Mouse (Mus musculus) forebrain, embryonic 10.5 days (tissue): ENCODE data around the gene Dctd. TPM values are rescaled to one million over a fixed set of nuclear protein-coding genes. Genes with fewer than 3 reads are reported as not detected.
A peak's percentile ranks its signal among the peaks of the same experiment; 100 is the strongest.

Experiments
- DNase-seq: peaks from one replicate; pipeline ENCODE4 v3.0.0-alpha.2; 2017; ENCODE audit warnings: low spot score; ENCODE audit errors: extremely low spot score
- H3K27ac ChIP-seq: fragments of 300-500 bp; sonication (generic); 2 replicates; pipeline ENCODE4 v1.5.1; 2016; ENCODE audit warnings: mild to moderate bottlenecking
- H3K27me3 ChIP-seq: fragments of 300-500 bp; sonication (generic); 2 replicates; pipeline ENCODE4 v1.6.1; 2016; ENCODE audit warnings: mild to moderate bottlenecking; ENCODE audit not compliant: poor library complexity, severe bottlenecking
- H3K36me3 ChIP-seq: fragments of 300-500 bp; sonication (generic); replicated peaks from 2 replicates; pipeline ENCODE4 v1.6.1; 2016; ENCODE audit warnings: mild to moderate bottlenecking, moderate library complexity
- H3K4me1 ChIP-seq: fragments of 300-500 bp; sonication (generic); 2 replicates; pipeline ENCODE4 v1.6.1; 2016
- H3K4me3 ChIP-seq: fragments of 300-500 bp; sonication (generic); 2 replicates; pipeline ENCODE4 v1.5.1; 2016; ENCODE audit warnings: mild to moderate bottlenecking, moderate library complexity
- H3K9me3 ChIP-seq: fragments of 300-500 bp; sonication (generic); 2 replicates; pipeline ENCODE4 v1.6.1; 2016; ENCODE audit warnings: mild to moderate bottlenecking, moderate library complexity
- WGBS: fragments of 180-500 bp; shearing (Covaris S2); methylation state at CpG from one replicate; pipeline ENCODE4 v1.1.7; 2016; 5-methylcytosine and 5-hydroxymethylcytosine counted together
- polyA plus RNA-seq: library from polyadenylated mRNA; unstranded; fragments of >200 nt; fragmentation: Nextera tagmentation; extraction: Ambion mirVana; gene quantifications from 2 replicates; pipeline ENCODE4 v1.2.1, GENCODE M21; 2016

Dctd gene
- polyA plus RNA-seq = 50.0 and 51.5 TPM in 2 replicates

- no peak for DNase-seq
- no peaks in the 10 kb centered on the region for H3K9me3 ChIP-seq
- WGBS = 92% methylated on average over 12 of the region's 12 CpGs
- peaks cover 16% of the 10 kb centered on the region for H3K4me1 ChIP-seq
- 0 out of 2 replicates have a peak within 1 kb of the TSS, but pooled peaks have one; percentile 25 for H3K27ac ChIP-seq
- H3K27me3 ChIP-seq = peaks cover 29% of the 10 kb centered on the region
- H3K36me3 ChIP-seq = no peaks in the 10 kb centered on the region
- peak within 1 kb of the TSS; percentile 38; the same call in 1 of the 2 replicates for H3K4me3 ChIP-seq
Measured at GRCm38 (mm10) chr8:48098792-48099191, at the start of gene Dctd. TSS of gene Dctd (plus strand) at chr8:48099092.

DNA sequence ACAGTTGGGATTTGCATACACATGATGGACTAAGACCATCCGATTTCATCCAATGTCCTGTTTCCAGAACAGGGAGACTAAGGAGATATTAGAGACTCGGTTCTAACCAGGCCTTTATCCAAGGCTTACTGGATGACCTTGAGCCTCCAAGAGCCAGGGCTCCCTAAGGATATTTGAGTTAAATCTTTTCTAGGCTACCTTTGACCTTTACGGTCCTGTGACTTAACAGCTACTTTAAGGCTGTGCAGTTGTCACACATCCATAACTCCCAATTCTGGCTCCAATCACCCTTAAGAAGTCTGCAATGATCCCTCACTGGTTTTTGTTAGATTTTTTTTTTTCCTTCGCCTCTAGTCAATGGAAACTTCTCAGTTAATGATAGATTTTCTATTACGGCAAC is 45.3 kb upstream of the Dctd start:
- no peaks in the 10 kb centered on the region for H3K9me3 ChIP-seq
- H3K4me3 ChIP-seq = no peak overlapping the region
- H3K27me3 ChIP-seq = no peaks in the 10 kb centered on the region
- no peaks in the 10 kb centered on the region for H3K4me1 ChIP-seq
- DNase-seq = no peak
- no peak overlapping the region for H3K27ac ChIP-seq
- 90% methylated on average over 5 of the region's 5 CpGs for WGBS
- no peaks in the 10 kb centered on the region for H3K36me3 ChIP-seq

DNA sequence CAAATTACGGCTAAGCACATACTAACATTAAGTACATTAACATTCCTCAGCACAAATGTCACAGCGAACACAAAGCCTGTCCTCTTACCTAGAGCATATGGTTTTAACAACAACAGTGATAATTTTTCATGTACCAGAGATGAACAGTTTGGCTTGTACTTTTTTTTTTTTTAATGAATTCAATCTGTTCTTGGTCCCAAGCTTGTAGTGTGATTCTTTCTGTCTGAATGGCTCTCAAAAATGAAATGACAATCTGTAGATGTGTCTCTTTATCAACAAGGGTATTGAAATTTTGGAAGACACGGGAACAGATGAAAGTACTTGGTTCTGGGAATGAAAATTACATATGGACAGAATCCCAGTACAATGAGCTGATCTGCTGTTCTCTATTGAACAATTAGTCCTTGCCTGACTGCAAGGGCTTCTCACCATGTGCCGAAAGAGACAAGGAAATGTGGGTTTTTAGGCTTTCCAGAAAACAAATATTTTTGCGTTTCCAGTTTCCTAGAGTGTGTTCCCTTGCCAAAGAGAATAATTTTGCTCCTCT is 35.3 kb upstream of the Dctd start:
- DNase-seq = no peak
- H3K4me3 ChIP-seq = no peak overlapping the region
- no peaks in the 10 kb centered on the region for H3K27me3 ChIP-seq
- no peaks in the 10 kb centered on the region for H3K9me3 ChIP-seq
- H3K27ac ChIP-seq = no peak overlapping the region
- H3K4me1 ChIP-seq = 0 out of 2 replicates have a peak, but pooled peaks cover 3% of the 10 kb centered on the region
- WGBS = 90% methylated on average over 5 of the region's 5 CpGs
- H3K36me3 ChIP-seq = no peaks in the 10 kb centered on the region

- H3K27me3 ChIP-seq = no peaks in the 10 kb centered on the region
- 89% methylated on average over 2 of the region's 2 CpGs for WGBS
- H3K4me1 ChIP-seq = no peaks in the 10 kb centered on the region
- no peak for DNase-seq
- no peak overlapping the region for H3K27ac ChIP-seq
- no peaks in the 10 kb centered on the region for H3K9me3 ChIP-seq
- H3K36me3 ChIP-seq = no peaks in the 10 kb centered on the region
- H3K4me3 ChIP-seq = no peak overlapping the region
Measured at GRCm38 (mm10) chr8:48074149-48074548, 24.7 kb upstream of the Dctd start.

DNA sequence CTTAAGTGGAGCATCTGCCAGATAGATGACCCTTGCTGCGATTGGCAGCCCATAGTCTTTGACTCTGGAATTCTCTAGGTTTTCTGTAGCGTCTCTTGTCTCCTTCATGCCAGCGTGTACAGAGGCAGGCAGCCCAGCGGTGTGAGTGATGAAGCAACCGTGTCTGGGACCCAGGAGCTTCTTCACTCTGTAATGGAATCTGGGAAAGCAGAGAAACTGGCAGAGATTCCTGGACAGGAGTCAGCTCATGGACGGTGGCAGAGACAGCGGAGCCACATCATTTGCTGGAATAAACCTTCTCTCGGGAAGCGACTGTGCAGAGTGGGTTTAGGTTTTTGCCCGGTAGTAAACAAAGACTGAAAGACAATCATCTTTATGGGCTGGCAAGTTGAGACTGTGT is 16.5 kb upstream of the Dctd start:
- H3K4me3 ChIP-seq = no peak overlapping the region
- no peak for DNase-seq
- 88% methylated on average over 10 of the region's 10 CpGs for WGBS
- no peaks in the 10 kb centered on the region for H3K36me3 ChIP-seq
- no peaks in the 10 kb centered on the region for H3K4me1 ChIP-seq
- no peaks in the 10 kb centered on the region for H3K9me3 ChIP-seq
- no peak overlapping the region for H3K27ac ChIP-seq
- no peaks in the 10 kb centered on the region for H3K27me3 ChIP-seq

- Histone ChIP-seq H3K9me3 (no peaks in the 10 kb centered on the region), H3K4me1 (peaks cover 6% of the 10 kb centered on the region), H3K27ac (no peak overlapping the region), H3K4me3 (no peak overlapping the region), H3K36me3 (no peaks in the 10 kb centered on the region), H3K27me3 (peaks cover 10% of the 10 kb centered on the region; the same call in 1 of the 2 replicates)
- WGBS = 64% methylated on average over 8 of the region's 8 CpGs
- no peak for DNase-seq
Measured at GRCm38 (mm10) chr8:48090661-48091060, 8.2 kb upstream of the Dctd start.

GRCm38 (mm10) chr8:48095378-48095777 is 3.5 kb upstream of the Dctd start:
- Histone ChIP-seq H3K27me3 (peaks cover 29% of the 10 kb centered on the region), H3K4me3 (no peak overlapping the region), H3K36me3 (no peaks in the 10 kb centered on the region), H3K27ac (no peak overlapping the region), H3K9me3 (no peaks in the 10 kb centered on the region), H3K4me1 (peaks cover 22% of the 10 kb centered on the region)
- DNase-seq = no peak
- WGBS = 92% methylated on average over 5 of the region's 5 CpGs

DNA sequence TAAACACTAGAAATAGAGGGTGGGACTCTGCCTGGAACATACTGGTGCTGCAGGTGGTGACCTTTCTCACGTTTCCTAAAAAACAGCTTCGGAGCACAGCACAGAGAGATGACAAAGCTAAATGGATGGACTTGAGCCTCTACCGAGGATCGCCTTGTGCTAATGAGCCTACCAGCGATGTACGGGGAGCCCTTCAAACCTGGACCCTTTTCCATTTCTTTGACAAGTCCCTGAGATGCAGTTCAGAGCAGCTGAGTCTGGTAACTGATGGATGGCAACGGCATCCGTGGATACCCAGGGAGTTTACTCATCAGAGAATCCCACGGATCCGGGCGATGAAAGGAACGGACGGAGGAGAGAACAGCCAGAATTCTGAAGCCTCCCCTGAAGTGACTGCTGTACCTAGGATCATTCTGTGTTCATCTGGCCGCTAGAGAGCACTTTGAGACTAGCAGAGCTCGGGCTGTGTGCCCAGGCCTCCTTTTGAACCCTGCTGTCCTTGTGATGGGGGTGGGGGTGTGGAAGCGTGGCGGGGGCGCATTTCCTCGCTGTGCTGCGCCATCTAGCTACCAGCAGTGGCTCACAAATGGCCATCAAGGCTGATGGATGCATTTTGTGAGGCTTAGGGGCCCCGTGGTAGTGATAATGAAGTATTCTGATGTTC is 1.6 kb upstream of the Dctd start:
- Histone ChIP-seq H3K36me3 (no peaks in the 10 kb centered on the region), H3K4me1 (peaks cover 16% of the 10 kb centered on the region), H3K27me3 (peaks cover 29% of the 10 kb centered on the region), H3K9me3 (no peaks in the 10 kb centered on the region), H3K4me3 (peak overlapping the region; percentile 38), H3K27ac (peak overlapping the region; percentile 68)
- DNase-seq = peak; percentile 70
- WGBS = 17% methylated on average over 21 of the region's 21 CpGs

DNA sequence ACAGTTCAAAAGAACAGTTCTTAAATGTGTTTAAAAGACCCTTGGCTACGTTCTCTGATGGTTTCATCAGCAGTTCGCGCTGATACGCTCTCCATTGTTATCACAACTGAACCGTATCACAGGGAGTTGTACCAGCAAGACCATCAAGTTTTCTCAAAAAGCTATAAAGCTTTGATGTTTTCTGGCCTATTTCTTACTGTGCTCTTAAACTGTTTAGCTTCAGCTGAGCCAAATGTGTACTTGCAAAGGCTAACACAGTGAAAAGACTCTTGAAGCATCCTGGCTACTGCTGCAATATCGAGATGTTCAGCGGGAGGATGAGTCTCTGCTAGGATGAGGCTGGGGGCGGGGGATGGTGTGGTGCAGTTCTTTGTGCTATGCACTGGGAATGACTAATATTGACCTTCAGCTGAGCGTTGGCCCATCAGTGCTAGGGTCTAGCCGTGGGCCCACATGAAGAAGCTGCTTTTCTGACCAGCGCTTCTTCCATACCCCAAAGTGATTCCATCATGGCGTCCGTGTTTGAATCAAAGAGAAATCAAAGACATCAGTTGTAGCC is 732 bp upstream of the Dctd start:
- no peaks in the 10 kb centered on the region for H3K9me3 ChIP-seq
- 76% methylated on average over 13 of the region's 13 CpGs for WGBS
- H3K27ac ChIP-seq = 0 out of 2 replicates have a peak overlapping the region, but pooled peaks have one; percentile 25
- peak overlapping the region; percentile 38; the same call in 1 of the 2 replicates for H3K4me3 ChIP-seq
- no peaks in the 10 kb centered on the region for H3K36me3 ChIP-seq
- H3K4me1 ChIP-seq = peaks cover 16% of the 10 kb centered on the region
- peaks cover 29% of the 10 kb centered on the region for H3K27me3 ChIP-seq
- no peak for DNase-seq

DNA sequence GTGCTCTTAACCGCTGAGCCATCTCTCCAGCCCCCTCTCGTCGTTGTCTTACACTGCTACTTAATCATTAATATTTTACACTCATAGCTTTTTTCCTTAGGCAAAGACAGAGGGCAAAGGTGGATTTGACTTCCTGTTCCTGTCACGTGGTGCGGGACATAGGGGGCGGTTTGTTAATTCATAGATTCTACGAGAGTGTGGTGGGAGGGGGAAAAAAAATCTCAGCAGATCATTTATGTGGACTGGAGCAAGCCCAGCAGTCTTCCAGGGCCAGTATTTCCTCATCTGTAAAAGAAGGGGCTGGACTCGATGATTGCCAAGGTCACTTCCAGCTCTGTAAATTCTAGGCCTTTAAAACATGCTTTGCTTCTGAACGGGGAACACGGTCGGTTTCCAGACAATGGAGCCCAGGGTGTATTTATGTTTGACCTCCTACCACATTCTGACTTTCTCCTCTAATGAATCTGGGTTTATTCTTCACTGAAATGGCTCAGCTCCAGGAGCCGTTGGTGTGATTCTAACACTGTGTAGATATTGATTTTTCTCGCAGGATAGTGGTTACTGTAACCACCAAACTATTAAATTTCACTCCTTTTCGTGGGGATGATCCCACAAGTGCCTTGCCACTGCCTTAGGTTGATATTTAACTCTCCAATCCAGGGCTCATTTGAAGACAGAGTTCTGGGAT is 1.4 kb downstream of the Dctd start:
- no peaks in the 10 kb centered on the region for H3K36me3 ChIP-seq
- H3K4me1 ChIP-seq = peaks cover 16% of the 10 kb centered on the region
- no peak for DNase-seq
- WGBS = 83% methylated on average over 14 of the region's 14 CpGs
- peaks cover 23% of the 10 kb centered on the region for H3K27me3 ChIP-seq
- peaks cover 5% of the 10 kb centered on the region for H3K9me3 ChIP-seq
- H3K27ac ChIP-seq = no peak overlapping the region
- no peak overlapping the region for H3K4me3 ChIP-seq

- peak overlapping the region; percentile 96 for H3K27ac ChIP-seq
- DNase-seq = no peak
- WGBS = 32% methylated on average over 5 of the region's 5 CpGs
- H3K27me3 ChIP-seq = no peaks in the 10 kb centered on the region
- H3K4me1 ChIP-seq = peaks cover 23% of the 10 kb centered on the region
- H3K9me3 ChIP-seq = peaks cover 10% of the 10 kb centered on the region
- H3K36me3 ChIP-seq = peaks cover 24% of the 10 kb centered on the region
- peak overlapping the region; percentile 87 for H3K4me3 ChIP-seq
Measured at GRCm38 (mm10) chr8:48109373-48109855, 10.5 kb downstream of the Dctd start.

GRCm38 (mm10) chr8:48109856-48110780 is 11.2 kb downstream of the Dctd start:
- peak; percentile 76 for DNase-seq
- Histone ChIP-seq H3K27me3 (no peaks in the 10 kb centered on the region), H3K36me3 (peaks cover 31% of the 10 kb centered on the region), H3K9me3 (peaks cover 6% of the 10 kb centered on the region), H3K27ac (peak overlapping the region; percentile 96), H3K4me1 (peaks cover 23% of the 10 kb centered on the region), H3K4me3 (peak overlapping the region; percentile 87)
- WGBS = under 1% methylated on average over 61 of the region's 61 CpGs
